Mouse (Mus musculus) testis, adult 2 months (tissue): ENCODE results near the gene Poglut1.

Source experiments
- CTCF ChIP-seq: fragments of 200-500 bp; IDR thresholded peaks from 2 replicates; pipeline ENCODE4 v1.5.1; 2012; ENCODE audit warnings: low read depth, mild to moderate bottlenecking, inconsistent platforms, low read length, moderate library complexity; ENCODE audit not compliant: control insufficient read depth, insufficient read depth, insufficient replicate concordance
- POLR2A ChIP-seq: fragments of 200-500 bp; IDR thresholded peaks from 2 replicates; pipeline ENCODE4 v1.6.1; 2012; ENCODE audit warnings: low read depth, mild to moderate bottlenecking, inconsistent platforms, low read length, moderate library complexity; ENCODE audit not compliant: control insufficient read depth

GRCm38 (mm10) chr16:38584761-38585160, 34.7 kb upstream of the Poglut1 start:
- TF ChIP-seq CTCF, result no peak
- TF ChIP-seq POLR2A, result no peak
